Mouse (Mus musculus) heart, postnatal 4 days (tissue): ENCODE measurements around the gene Zfp750. TPM values are rescaled to one million over a fixed set of nuclear protein-coding genes. Genes with fewer than 3 reads are reported as not detected.

Experiments
- DNase-seq: peaks from one replicate; pipeline ENCODE4 v3.0.0; 2021
- total RNA-seq, 2 experiments: library from RNA; stranded (reverse); gene quantifications; 2 replicates each; pipeline ENCODE4 v1.2.3; 2021

The Zfp750 gene
- under 1 TPM in 1 of 2 experiments, not detected in 1; 0.07 TPM for total RNA-seq

DNA sequence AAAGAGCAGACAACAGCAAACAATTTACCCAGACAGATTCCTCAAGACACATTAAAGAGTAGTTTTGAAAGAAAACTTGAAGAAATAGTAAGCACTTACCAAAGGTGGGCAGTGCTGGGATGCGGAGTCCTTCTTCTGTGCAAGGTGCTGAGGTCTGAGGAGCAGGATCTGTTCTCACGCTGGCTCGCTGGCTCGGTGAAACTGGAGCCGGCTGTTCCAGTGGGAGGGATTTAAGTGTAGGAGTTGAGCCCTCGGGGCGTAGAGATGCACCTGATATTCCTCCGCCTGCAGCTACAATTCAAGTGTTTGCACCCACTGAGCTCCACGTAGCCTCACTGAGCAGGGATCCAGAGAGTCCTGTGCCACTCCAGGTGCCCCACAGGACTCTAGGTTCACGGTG, at the start of gene Zfp750:
TSS of gene Zfp750 (minus strand) at position 203 of the 400 bp plus-strand sequence.
- no peak for DNase-seq

DNA sequence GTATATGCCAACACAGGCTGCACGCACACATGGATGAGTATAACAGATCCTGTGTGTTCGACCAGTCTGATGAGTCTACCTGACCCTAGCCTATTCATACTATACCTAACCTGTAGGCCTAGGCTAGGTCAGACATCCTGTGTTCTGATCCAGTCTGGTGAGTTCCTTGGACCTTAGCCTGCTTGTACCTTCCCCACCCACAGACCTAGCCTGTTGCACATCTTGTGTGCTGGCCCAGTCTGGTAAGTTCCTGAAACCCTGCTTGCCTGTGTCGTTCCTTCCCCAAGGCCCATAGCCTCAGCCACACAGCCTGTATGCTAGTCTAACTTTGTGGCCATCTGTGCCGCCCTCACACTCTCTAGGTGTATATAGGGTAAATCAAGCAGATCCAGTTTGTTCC, 45.1 kb upstream of the Zfp750 start:
- DNase-seq: no peak

DNA sequence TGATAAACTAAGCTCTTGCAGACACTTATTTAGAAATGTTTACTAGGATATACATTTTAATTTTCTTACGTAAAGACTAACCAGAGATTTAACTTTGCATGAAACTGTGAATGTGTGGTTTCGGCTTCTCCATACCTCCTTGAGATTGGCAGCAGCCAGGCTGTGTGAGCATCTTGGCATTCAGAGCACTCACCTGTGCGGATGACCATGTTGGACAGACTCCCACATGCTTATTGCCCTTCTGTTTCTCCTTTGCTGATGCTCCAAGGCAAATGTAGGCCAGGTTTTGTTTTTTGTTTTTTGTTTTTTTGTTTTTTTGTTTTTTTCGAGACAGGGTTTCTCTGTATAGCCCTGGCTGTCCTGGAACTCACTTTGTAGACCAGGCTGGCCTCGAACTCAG, 44.2 kb upstream of the Zfp750 start:
- no peak for DNase-seq

DNA sequence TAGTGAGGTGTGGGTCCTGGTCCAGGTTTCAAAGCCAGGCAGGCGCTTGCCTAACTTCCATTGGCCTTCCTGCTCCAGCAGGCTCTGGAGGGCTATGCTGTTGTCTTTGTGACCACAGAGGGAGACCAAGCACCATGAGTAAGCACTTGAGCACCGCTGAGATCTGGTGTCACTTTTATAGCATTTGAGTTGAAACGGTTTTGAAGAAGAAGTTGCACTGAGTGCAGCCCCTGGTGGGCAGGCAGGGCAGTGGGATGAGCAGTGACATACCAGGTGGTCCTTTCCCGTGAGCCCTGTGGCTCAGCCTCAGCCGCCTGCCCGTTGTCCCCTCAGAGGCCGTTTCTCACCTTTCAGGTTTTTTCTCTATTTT, 41.1 kb upstream of the Zfp750 start:
- DNase-seq: no peak

DNA sequence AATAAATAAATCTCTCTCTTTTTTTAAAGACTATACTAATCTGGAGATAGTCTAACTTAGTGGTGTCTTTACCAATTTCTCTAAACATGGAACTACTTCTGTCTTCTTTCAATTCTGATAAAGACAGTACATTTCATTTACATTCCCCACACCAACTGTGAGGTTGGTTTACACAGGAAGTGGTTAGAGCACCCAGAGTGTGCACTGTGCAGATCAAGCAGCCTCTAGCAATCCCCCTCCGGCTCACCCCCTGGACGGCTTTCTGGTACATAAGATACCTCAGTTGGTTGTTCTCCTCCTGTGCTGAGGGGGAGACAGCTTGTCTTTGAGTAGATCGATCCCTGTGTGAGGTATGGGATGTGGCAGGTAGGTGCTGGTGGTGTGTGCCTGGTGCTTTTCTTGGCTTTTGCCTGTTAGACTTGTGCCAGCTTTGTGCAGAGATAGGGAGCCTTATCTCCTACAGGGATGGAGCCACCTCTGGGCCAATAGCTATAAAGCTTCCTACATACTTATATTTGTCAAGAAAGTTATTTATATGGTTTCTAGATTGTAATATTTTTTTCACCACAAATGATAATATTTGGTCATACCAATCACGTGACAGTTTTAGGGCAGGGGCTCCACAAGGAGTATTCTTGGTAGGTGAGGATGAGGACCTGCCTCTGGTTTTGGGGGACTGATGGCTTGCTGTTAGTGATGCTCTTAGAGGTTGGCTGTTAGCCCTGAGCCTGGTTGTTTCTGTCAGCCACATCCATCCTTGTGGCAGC, 40.6 kb upstream of the Zfp750 start:
- no peak for DNase-seq

DNA sequence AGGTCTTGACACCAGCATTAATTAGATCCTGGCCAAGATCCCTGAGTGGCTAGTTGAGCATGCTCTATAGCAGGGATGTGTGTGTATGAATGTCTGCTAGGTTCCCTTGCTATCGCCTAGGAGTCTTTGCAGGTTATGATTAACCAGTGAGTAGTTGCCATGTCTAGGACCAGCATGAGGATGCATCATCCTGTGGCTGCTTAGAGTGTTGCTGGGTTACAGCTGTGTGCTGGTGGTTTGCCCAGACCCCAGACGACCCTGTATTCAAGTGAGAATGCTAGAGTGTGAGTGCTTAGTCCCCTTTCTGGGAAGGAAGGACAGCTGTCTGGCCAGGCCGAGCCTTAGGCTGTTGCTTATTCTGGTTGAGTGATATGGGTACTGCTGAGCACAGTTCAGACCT, 39.4 kb upstream of the Zfp750 start:
- no peak for DNase-seq

DNA sequence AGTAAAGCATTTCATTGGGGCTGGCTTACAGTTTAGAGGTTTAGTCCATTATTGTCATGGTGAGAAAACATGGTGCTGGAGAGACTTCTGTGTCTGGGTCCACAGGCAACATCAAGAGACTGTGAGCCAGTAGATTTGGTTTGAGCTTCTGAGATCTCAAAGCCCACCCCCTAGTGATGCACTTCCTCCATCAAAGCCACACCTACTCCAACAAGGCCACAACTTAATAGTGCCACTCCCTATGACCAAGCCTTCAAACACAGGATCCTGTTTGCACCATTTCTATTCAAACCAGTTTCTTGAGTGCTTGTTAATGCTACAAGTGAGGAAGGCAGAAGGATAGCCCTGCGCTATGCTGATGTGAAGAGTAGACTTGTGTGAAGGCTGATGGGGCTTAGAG, 38.8 kb upstream of the Zfp750 start:
- no peak for DNase-seq

DNA sequence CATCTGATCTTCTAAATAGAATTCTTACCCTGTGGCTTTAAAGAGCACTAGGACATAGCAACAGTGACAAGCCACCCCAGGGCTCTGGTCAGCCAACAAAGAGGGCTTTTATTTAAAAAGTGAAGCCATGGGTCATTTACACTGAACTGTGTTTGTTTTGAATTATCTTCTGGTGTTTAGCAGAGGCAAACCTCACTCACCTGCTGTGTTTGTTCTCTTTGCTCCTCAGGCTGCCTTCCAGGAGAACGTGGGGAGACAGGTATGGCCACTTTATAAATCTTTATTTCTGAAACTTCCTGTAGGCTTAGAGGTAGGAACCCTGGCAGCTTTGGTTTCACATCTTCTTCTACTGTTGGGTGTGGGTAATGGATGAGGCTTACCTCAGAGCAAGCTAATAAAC, 37.6 kb upstream of the Zfp750 start:
- DNase-seq: no peak

DNA sequence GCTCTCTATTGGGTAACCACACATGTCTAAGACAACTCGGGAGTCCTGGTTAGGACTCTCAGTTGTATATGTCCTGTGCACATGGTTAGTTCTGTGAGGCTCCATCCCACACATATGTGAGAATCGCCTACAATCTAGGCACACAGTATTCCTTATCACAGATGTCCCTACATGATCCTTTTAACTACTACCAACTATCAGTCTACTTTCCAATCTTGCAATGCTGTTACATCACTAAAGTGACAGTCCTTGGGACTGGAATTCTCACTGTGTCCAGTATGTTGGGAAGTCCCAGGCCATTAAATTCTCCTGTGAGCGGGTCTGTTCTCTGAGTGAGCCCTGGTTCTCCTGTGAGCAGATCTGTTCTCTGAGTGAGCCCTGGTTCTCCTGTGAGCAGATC, 34.3 kb upstream of the Zfp750 start:
- DNase-seq: no peak

DNA sequence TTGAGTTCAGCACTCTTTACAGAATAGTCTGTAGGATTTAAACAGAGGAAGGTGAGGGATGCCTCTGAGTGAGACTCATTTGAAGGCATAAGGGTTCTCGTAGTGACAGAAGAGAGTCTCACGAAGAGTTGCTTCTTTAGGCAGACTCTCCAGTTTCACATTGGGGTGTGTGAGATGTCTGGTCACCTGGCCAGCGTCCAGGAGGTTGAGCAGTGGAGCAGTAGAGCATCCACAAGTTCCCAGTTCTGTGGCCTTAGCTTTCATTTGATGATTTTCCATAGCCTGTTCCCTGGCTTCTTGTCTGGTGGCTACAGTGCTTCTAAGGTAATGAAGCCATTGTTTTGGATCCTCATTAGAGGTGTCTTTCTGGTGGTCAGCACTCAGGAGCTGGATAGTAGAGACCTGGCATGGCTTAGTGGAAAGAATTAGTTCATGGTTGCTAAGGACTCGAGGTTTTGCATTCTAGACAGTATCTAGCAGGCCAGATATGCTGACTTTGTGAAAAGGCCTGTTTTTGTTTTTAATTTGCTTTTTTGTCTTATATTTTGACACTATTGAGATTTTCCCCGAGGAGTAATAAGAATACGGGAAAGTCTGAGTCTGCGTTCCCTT, 33.8 kb upstream of the Zfp750 start:
- DNase-seq: no peak

DNA sequence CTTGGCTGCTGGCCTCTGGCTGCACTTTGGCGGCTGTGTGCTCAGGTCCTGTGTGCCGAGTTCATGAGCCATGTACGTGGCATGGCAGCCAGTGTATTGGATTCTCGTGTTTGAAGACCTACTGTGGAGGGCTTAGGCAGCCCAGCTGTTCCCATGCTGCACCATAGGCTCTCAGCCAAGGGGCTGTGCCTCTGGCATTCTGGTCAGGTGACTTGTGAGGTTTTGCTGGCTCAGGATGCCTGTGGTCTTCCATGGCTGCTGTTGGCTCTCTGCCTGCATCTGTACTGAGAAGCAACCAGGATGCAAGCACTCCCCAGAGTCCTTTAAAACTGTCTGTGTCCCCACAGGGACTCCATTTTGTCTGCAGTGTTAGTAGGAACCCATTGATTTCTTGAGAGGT, 33.0 kb upstream of the Zfp750 start:
- peak; percentile 35 for DNase-seq

DNA sequence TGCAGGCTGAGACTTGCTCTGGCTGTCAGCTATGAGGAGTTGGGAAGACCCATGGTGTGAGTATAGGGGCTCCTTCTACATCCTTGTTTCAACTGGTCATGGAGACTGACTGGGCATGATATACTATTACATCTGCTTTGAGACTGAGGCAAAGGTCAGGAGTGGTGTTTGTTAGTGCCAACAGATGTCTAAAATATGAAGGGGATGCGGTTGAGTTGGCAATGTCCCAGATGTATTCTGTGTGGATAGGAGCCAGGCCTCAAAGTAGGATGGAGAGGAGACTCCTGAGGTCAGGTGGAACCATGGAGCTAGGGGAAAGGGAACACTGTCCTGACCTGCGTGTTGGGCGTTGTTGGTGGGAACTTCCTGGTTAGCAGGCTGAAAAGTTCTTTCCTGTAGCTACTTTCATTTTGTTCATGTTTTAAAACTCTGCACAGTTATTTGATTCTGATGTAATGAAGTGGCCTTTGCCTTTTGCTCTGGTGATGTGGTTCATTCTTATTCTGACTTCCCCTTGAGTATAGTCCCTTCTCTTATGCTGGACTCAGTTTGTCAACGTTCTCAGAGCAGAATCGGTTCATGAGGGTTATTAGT, 32.2 kb upstream of the Zfp750 start:
- DNase-seq: no peak

DNA sequence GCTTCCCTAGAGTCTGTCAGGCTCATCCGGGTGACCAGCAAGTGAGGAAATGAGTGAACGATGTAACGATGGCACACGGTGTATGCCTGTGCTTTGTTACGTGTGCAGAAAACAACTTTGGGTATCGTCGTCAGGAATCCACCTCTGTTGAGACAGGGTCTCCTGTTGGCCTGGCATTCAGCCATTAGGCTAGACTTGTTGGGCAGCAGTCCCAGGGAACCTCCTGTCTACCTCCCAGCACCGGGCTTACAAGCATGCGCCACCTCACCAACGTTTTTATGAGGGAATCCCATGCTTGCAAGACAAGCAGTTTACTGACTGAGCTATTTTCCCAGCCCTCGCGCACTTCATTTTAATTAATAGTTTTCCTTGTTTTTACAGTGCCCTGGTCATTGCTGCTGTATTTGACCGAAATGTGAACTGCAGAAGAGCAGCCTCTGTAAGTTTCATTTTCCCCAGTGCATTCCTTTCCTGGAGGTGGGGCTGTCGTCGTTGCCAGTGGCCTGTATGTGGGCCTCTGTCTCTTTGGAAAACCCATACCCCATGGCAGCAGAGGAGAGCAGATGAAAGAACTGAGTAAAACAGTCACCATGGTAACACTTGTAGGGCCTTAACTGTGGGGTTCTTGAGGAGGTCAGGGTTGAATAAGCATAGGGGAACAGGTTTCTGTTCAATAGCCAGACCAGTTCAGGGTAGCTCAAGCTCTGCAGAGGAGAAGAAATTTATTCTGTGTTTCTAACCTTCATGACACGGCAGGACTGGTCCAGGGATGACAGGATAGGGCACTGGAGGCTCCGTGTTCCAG, 30.9 kb upstream of the Zfp750 start:
- DNase-seq: no peak

DNA sequence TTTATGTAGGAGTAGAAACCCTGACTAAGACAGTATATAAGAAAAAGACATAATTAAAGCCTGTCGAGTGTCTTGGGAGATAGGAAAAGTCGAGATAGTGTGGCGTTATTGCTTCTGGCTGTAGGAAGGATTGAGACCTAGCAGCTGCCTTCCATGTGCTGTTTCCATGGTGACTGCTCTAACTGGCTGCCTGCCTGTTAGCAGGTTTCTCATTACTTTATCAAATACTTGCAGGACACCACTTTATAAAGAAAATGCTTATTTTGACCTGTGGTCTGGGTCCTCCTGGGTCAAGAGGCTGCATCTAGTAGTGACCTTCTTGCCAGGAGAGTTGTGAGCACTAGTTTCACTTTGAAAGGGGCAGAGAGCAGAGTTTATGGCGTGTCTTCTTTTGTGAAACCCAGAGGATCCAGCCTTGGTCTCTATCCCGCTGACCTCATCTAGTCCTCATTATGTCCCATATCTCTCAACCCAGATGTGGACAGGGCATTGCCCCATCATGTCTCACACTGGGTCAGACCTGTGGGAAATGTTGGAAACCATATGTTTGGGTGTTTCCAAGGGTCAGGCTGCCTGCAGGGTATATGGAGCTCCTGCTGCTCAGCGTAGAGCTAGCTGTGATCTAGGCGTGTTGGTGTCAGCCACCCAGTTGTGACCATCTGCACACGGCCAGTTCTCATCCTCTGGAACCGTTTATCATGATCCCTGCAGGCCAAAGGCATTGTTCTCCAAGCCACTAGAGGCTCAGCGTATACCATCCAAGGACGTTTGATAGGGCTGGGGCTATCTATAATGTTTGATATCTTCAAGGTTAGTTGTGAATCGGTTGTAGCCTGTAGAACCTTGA, 30.1 kb upstream of the Zfp750 start:
- peak; percentile 29 for DNase-seq

DNA sequence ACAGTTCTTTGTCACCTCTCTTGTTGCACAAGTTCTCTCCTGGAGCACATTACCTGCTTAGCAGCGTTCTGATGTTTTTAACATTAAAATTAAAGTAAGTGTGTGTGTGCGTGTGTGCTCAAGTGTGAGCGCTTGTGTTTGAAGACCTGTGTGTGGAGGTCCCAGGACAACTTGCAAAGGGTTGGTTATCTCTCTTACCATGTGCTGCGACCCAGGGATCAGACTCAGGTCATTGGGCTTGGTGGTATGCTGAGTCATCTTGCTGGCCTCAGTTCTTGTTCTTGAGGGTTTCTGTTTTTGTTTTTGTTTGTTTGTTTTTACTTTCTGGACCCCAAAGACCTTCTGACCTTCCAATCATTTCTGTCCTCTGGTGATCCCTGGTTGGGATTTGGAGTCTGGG, 28.8 kb upstream of the Zfp750 start:
- DNase-seq: no peak

DNA sequence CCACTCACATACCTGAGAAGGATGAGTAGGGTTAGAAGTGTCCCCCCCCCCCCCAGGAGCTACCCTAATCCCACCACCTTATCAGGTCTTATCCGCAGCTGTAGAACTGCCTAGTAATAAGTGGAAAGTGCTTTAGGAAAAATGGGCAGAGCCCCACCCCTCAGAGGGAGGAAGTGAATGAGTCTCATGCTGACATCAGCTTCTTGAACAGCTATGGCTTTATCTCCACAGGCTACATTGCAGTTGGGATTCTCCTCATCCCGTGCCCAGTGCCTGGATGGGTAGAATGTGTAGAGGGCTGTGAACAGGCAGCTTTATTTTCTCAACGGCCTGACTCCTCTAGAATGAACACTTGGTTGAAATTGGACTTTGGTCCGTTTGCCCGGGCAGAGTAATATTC, 28.1 kb upstream of the Zfp750 start:
- no peak for DNase-seq

DNA sequence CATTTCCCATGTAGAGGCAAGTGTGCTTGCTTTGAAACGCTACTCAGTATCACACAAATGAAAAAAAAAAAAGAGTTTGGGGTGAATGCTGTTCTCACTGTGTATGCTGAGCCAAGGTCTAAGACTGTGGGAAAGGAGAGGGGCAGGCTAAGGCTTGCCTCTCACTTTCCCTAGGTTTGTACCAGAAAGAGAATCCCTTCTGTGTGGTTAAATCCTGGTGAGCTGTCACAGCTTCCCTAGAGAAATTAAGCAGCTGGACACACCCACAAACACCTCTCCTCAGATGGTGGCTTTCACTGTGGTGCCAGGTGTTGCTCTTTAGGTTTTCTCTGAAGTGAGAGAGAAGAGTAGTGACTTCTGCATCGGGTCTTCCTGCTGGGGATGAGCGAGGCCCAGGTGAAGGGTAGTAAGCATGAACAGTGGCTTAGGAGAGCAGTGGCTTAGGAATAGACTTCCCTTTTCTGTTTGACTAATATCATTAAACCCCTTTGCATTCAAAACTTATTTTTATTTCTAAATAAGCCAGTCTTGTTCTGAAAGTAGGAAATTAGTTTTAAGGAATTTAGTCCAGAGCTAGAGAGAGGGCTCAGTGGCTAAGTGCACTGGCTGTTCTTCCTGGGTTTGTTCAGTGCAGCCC, 26.4 kb upstream of the Zfp750 start:
- no peak for DNase-seq

DNA sequence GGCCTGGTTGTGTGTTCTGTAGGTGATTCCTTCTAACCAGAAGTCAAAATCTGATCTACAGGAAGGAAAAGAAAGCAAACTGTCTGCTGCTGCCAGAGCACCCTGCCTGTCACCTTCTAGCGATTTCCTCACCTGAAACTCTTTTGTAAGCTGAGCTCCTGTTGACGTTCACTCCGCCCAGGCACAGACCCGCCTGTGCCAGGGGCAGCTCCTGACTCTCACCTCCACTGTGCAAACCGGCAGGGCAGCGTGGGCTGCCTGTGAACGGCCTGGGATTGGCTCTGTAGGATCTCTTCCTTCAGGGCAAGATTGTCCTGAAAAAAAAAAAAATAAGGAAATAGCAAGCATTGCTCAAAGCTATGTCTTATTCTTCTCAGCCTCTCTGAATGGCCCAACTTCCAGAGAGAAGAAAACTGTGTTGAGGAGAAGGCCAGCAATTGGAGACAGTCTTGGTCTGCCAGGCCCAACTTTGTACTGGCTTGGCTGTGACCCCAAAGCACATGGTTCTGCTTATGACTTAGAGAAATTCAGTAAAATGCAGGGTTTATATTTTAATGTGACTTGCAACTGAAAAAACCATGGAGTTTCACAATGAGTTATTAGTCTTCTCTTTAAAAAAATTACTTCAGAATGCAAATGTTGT, 25.7 kb upstream of the Zfp750 start:
- no peak for DNase-seq

DNA sequence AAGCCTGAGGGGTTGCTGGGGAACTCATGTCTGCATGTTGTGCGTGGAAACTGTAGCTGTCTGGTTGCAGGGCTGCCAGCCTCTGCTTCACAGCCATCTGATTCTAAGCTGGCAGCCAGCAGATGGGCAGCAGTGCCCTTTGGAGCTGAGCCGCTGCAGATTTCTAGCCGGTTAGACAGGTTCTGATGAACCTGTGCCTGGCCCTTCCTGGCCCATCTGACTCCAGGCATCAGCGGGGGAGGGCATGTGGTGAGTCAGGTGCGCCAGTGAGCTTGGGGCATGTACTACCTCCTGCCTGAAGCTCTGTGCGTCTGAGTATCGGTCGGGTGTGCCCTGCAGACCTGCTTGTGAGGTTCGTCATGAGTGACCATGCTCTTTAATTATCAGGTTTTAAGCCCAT, 24.8 kb upstream of the Zfp750 start:
- no peak for DNase-seq

DNA sequence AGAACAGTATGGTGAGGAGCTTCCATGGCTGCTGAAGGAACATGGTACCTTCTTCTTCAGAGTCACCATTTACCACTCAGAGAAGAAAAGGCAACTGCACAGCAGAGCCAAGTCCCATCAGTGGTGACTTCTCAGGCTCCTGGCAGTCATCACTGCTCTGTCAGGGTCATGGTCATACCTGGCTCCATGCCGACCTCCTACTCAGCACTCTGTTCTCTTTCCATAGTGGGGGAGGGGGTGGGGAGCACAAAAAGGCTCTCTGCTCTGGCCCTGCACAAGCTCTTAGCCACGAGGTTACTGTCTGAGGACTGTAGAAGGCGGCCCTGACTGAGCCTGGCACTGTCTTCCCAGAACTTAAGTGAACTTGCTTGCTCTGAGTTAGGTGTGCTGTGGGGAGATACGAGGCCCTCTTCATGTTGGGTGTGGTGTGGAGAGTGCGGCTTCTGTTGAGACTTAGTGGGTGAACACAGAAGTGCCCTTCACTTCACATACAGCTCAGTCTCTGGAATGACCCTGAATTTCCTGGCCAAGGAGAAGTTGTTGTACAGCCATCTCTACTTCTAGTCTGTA, 24.2 kb upstream of the Zfp750 start:
- DNase-seq: peak; percentile 17

DNA sequence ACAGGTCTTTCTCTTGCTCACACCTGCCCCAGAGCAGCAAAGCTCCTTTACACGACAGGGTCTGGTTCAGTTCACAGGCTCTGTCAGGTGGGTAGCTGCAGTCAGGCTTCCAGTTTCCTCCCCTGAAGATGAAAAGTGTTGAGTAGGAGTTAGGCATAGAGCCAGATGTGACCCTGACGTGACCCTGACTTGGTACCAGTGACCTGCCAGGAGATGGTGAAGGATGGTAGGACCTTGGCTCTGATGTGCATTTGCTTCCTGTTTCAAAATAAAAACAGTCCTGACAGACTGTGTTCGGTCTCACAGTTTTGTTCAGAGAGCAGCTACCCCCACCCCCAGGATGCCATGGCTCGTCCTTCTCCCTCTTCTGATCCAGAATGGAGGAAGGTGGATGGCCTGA, 23.3 kb upstream of the Zfp750 start:
- DNase-seq: no peak
